ENCODE assay signal across 19 mouse cellular contexts in the genomic region with DNA sequence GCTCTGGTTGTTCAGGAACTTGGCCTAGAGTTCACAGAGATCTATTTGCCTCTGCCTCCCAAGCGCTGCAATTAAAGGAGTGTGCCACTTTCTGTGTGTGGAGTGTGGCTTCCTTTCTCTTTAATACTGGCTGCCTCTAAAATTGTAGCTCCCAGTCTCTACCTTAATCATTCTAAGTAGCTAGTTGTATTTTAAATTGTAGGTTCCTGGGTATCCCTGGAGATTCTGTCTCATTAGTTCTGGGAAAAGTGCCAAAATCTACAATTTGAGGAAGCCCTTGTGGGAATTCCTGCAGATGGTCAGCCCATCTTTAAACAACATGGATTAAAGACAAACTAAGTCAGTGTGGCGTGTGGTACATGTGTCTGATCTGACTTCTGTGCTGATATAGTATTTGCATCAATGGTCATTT.
DNase-seq lines count a peak whose midpoint lies in the region; ATAC-seq and TF ChIP-seq lines count a peak whose summit lies in the region.
"Had no signal": no experiment of that assay in that cellular context is flagged by ENCODE, and none has a peak within 500 bp of the region (broad histone marks: within the 10 kb centered on the region; RNA-seq: fewer than 3 reads in every experiment).

No protein-coding gene starts in this region.

- no peaks in the 10 kb centered on the region for H3K36me3 ChIP-seq in hindbrain, postnatal 0 days (ENCODE audit: insufficient read depth, low read length)
- no peaks in the 10 kb centered on the region for H3K36me3 ChIP-seq in hindbrain, embryonic 11.5 days (ENCODE audit: control insufficient read depth, insufficient read depth, low read length)
- H3K36me3 ChIP-seq in neural tube, embryonic 14.5 days (ENCODE audit: control insufficient read depth, insufficient read depth, low read length), result no peaks in the 10 kb centered on the region
- H3K36me3 ChIP-seq in neural tube, embryonic 15.5 days, result no peaks in the 10 kb centered on the region
- H3K36me3 ChIP-seq in forebrain, embryonic 15.5 days, result no peaks in the 10 kb centered on the region
- H3K36me3 ChIP-seq: embryonic facial prominence, embryonic 12.5 days; heart, embryonic 10.5 days had no signal

- no peaks in the 10 kb centered on the region for H3K9me3 ChIP-seq in hindbrain, postnatal 0 days (ENCODE audit: low read length)
- H3K9me3 ChIP-seq in hindbrain, embryonic 11.5 days (ENCODE audit: control insufficient read depth, low read length), result no peaks in the 10 kb centered on the region
- H3K9me3 ChIP-seq in neural tube, embryonic 14.5 days (ENCODE audit: control insufficient read depth, low read length), result no peaks in the 10 kb centered on the region
- H3K9me3 ChIP-seq in neural tube, embryonic 15.5 days (replicated peaks), result no peaks in the 10 kb centered on the region
- no peaks in the 10 kb centered on the region for H3K9me3 ChIP-seq in forebrain, embryonic 15.5 days
- H3K9me3 ChIP-seq: embryonic facial prominence, embryonic 12.5 days; heart, embryonic 10.5 days; megakaryocyte, embryonic 14.5 days had no signal

- H3K4me3 ChIP-seq in hindbrain, postnatal 0 days (ENCODE audit: low read length), result no peak overlapping the region
- H3K4me3 ChIP-seq in hindbrain, embryonic 11.5 days (ENCODE audit: low read depth, low read length), result no peak overlapping the region
- no peak overlapping the region for H3K4me3 ChIP-seq in neural tube, embryonic 14.5 days (ENCODE audit: low read depth, low read length)
- H3K4me3 ChIP-seq in neural tube, embryonic 15.5 days (replicated peaks), result no peak overlapping the region
- no peak overlapping the region for H3K4me3 ChIP-seq in forebrain, embryonic 15.5 days
- H3K4me3 ChIP-seq: embryonic facial prominence, embryonic 12.5 days; heart, embryonic 10.5 days; left cerebral cortex, adult 2 months; megakaryocyte, embryonic 14.5 days had no signal

- no peaks in the 10 kb centered on the region for H3K4me1 ChIP-seq in hindbrain, postnatal 0 days (ENCODE audit: insufficient read depth, low read length)
- no peaks in the 10 kb centered on the region for H3K4me1 ChIP-seq in hindbrain, embryonic 11.5 days (replicated peaks; ENCODE audit: control insufficient read depth, insufficient read depth, low read length)
- H3K4me1 ChIP-seq in neural tube, embryonic 14.5 days (ENCODE audit: control insufficient read depth, insufficient read depth, low read length), result 0 out of 2 replicates have a peak, but pooled peaks cover 3% of the 10 kb centered on the region
- peaks cover 6% of the 10 kb centered on the region for H3K4me1 ChIP-seq in neural tube, embryonic 15.5 days
- peaks cover 7% of the 10 kb centered on the region for H3K4me1 ChIP-seq in forebrain, embryonic 15.5 days
- H3K4me1 ChIP-seq: heart, embryonic 10.5 days; megakaryocyte, embryonic 14.5 days had no signal

- ATAC-seq in hindbrain, postnatal 0 days, result peak; percentile 38; the same call in 1 of the 2 replicates
- no peak for ATAC-seq in hindbrain, embryonic 11.5 days (ENCODE audit: low FRiP score)
- ATAC-seq in neural tube, embryonic 14.5 days (ENCODE audit: low read depth), result peak; percentile 68; the same call in 1 of the 2 replicates
- no peak for ATAC-seq in neural tube, embryonic 15.5 days (ENCODE audit: low FRiP score)
- ATAC-seq in forebrain, embryonic 15.5 days (replicated peaks), result peak; percentile 64
- ATAC-seq: CD4-positive, CD25-positive, alpha-beta regulatory T cell, adult 4 months; inflammation-experienced regulatory T-cells, adult 6 months had no signal

- DNase-seq in hindbrain, postnatal 0 days (ENCODE audit: low spot score), result peak; percentile 67
- no peak for DNase-seq in hindbrain, embryonic 11.5 days (ENCODE audit: low spot score)
- no peak for DNase-seq in right cerebral cortex, postnatal 14 days
- DNase-seq in kidney, postnatal 4 days, result no peak
- DNase-seq: adrenal gland, postnatal 14 days; gastrocnemius, postnatal 25 days; heart, postnatal 14 days; lung, adult 2 months; right cerebral cortex, postnatal 4 days; thymus, adult 18-20 months had no signal

- H3K4me2 ChIP-seq in hindbrain, postnatal 0 days (ENCODE audit: low read depth, low read length), result no peak overlapping the region
- no peak overlapping the region for H3K4me2 ChIP-seq in hindbrain, embryonic 11.5 days (replicated peaks; ENCODE audit: low read depth, low read length)
- no peak overlapping the region for H3K4me2 ChIP-seq in neural tube, embryonic 14.5 days (ENCODE audit: low read depth, low read length)
- no peak overlapping the region for H3K4me2 ChIP-seq in neural tube, embryonic 15.5 days
- no peak overlapping the region for H3K4me2 ChIP-seq in forebrain, embryonic 15.5 days (replicated peaks)
- H3K4me2 ChIP-seq: embryonic facial prominence, embryonic 12.5 days had no signal

- TF ChIP-seq CTCF in hindbrain, postnatal 0 days (IDR thresholded peaks at IDR 0.05; ENCODE audit: low read depth), result no peak

- WGBS in hindbrain, postnatal 0 days, result 41% methylated on average over 2 of the region's 2 CpGs
- 79% methylated on average over 2 of the region's 2 CpGs for WGBS in hindbrain, embryonic 11.5 days
- WGBS in neural tube, embryonic 14.5 days, result 46% methylated on average over 2 of the region's 2 CpGs
- WGBS in neural tube, embryonic 15.5 days, result 46% methylated on average over 2 of the region's 2 CpGs
- 30% methylated on average over 2 of the region's 2 CpGs for WGBS in forebrain, embryonic 15.5 days

- no peaks in the 10 kb centered on the region for H3K27me3 ChIP-seq in hindbrain, postnatal 0 days (ENCODE audit: insufficient read depth, low read length)
- H3K27me3 ChIP-seq in hindbrain, embryonic 11.5 days (ENCODE audit: control insufficient read depth, insufficient read depth, low read length), result no peaks in the 10 kb centered on the region
- H3K27me3 ChIP-seq in neural tube, embryonic 14.5 days (ENCODE audit: control insufficient read depth, insufficient read depth, low read length), result no peaks in the 10 kb centered on the region
- H3K27me3 ChIP-seq in neural tube, embryonic 15.5 days (replicated peaks), result no peaks in the 10 kb centered on the region
- H3K27me3 ChIP-seq in forebrain, embryonic 15.5 days, result no peaks in the 10 kb centered on the region
- H3K27me3 ChIP-seq: embryonic facial prominence, embryonic 12.5 days; megakaryocyte, embryonic 14.5 days had no signal

- H3K9ac ChIP-seq in hindbrain, postnatal 0 days (replicated peaks; ENCODE audit: low read length), result no peak overlapping the region
- no peak overlapping the region for H3K9ac ChIP-seq in hindbrain, embryonic 11.5 days (ENCODE audit: low read depth, low read length)
- no peak overlapping the region for H3K9ac ChIP-seq in neural tube, embryonic 14.5 days (replicated peaks; ENCODE audit: low read depth, low read length)
- no peak overlapping the region for H3K9ac ChIP-seq in neural tube, embryonic 15.5 days (replicated peaks)
- no peak overlapping the region for H3K9ac ChIP-seq in forebrain, embryonic 15.5 days (replicated peaks)
- H3K9ac ChIP-seq: embryonic facial prominence, embryonic 12.5 days had no signal

- no peak overlapping the region for H3K27ac ChIP-seq in hindbrain, postnatal 0 days
- H3K27ac ChIP-seq in hindbrain, embryonic 11.5 days (ENCODE audit: low read depth, low read length), result no peak overlapping the region
- H3K27ac ChIP-seq in neural tube, embryonic 14.5 days (ENCODE audit: low read depth, low read length), result no peak overlapping the region
- no peak overlapping the region for H3K27ac ChIP-seq in neural tube, embryonic 15.5 days (replicated peaks)
- H3K27ac ChIP-seq in forebrain, embryonic 15.5 days (replicated peaks), result no peak overlapping the region
- H3K27ac ChIP-seq: embryonic facial prominence, embryonic 12.5 days; heart, embryonic 10.5 days; left cerebral cortex, adult 2 months had no signal

Comparison
In these comparisons a context has a peak if more than half of its experiments do, and no peak if none do; other contexts are left out.
1. ATAC-seq: peak in hindbrain, postnatal 0 days (single experiment), neural tube, embryonic 14.5 days (single experiment) and forebrain, embryonic 15.5 days (single experiment); none in hindbrain, embryonic 11.5 days (single experiment) and neural tube, embryonic 15.5 days (single experiment).